Mouse (Mus musculus): ENCODE results near the gene Trip10.
A peak's percentile ranks its signal among the peaks of the same experiment; 100 is the strongest.

The Trip10 gene

GRCm38 (mm10) chr17:57235803-57236202 lies 13.5 kb upstream of the Trip10 start:
- no peak for DNase-seq

GRCm38 (mm10) chr17:57237181-57237580 lies 12.1 kb upstream of the Trip10 start:
- no peak for DNase-seq

- no peak for DNase-seq
These were observed 5.4 kb upstream of the Trip10 start for GRCm38 (mm10) chr17:57243650-57244370.

GRCm38 (mm10) chr17:57245311-57245929 lies 3.8 kb upstream of the Trip10 start:
- DNase-seq = peak; percentile 53

GRCm38 (mm10) chr17:57246663-57247392 lies 2.4 kb upstream of the Trip10 start:
- DNase-seq = peak; percentile 60

- DNase-seq = peak; percentile 97
These were observed 1.7 kb upstream of the Trip10 start for GRCm38 (mm10) chr17:57247393-57248200.

- peak; percentile 91 for DNase-seq
These were observed 1.0 kb upstream of the Trip10 start, which contains the start of gene Gpr108 for GRCm38 (mm10) chr17:57248201-57248699. Gpr108 (minus strand) TSS chr17:57248446.

- DNase-seq = peak; percentile 70
These were observed 484 bp upstream of the Trip10 start for GRCm38 (mm10) chr17:57248771-57249170.

GRCm38 (mm10) chr17:57250461-57251160 lies 1.4 kb downstream of the Trip10 start:
- peak; percentile 70 for DNase-seq

GRCm38 (mm10) chr17:57251431-57251830 lies 2.2 kb downstream of the Trip10 start:
- DNase-seq = no peak

GRCm38 (mm10) chr17:57253306-57253705 lies 4.1 kb downstream of the Trip10 start:
- no peak for DNase-seq

- no peak for DNase-seq
These were observed 6.1 kb downstream of the Trip10 start for GRCm38 (mm10) chr17:57255354-57255753.

- DNase-seq = no peak
These were observed 7.7 kb downstream of the Trip10 start for GRCm38 (mm10) chr17:57256921-57257485.

GRCm38 (mm10) chr17:57258191-57258590 lies 8.9 kb downstream of the Trip10 start:
- DNase-seq = no peak

- peak; percentile 20 for DNase-seq
These were observed 10.5 kb downstream of the Trip10 start for GRCm38 (mm10) chr17:57259742-57260141.

- peak; percentile 3 for DNase-seq
These were observed 11.1 kb downstream of the Trip10 start for GRCm38 (mm10) chr17:57260351-57260750.

GRCm38 (mm10) chr17:57261286-57261685 lies 12.0 kb downstream of the Trip10 start:
- DNase-seq = peak; percentile 11

GRCm38 (mm10) chr17:57261796-57262195 lies 12.5 kb downstream of the Trip10 start:
- no peak for DNase-seq

GRCm38 (mm10) chr17:57262901-57263550 lies 13.8 kb downstream of the Trip10 start:
- DNase-seq = no peak

GRCm38 (mm10) chr17:57264164-57264563 lies 14.9 kb downstream of the Trip10 start:
- peak; percentile 32 for DNase-seq

Measured in cerebellum, adult 11-12 months (tissue).